Mouse (Mus musculus) stomach, embryonic 15.5 days (tissue): Measurements from ENCODE around the gene Slc23a4. TPM values are rescaled to one million over a fixed set of nuclear protein-coding genes. Genes with fewer than 3 reads are reported as not detected.

Experiments used
- ATAC-seq: fragments of 200-750 bp; cut with Nextera tagmentation; 2 replicates; pipeline ENCODE4 v1.8.0; 2017; ENCODE audit warnings: low read depth, moderate number of reproducible peaks, moderate TSS enrichment; ENCODE audit not compliant: insufficient read depth, low FRiP score
- H3K27ac ChIP-seq: fragments of 300-500 bp; sonication (generic); 2 replicates; pipeline ENCODE4 v1.5.1; 2015; ENCODE audit warnings: mild to moderate bottlenecking, inconsistent platforms
- H3K27me3 ChIP-seq: fragments of 300-500 bp; sonication (generic); replicated peaks from 2 replicates; pipeline ENCODE4 v1.6.1; 2015; ENCODE audit warnings: inconsistent platforms
- H3K36me3 ChIP-seq: fragments of 300-500 bp; sonication (generic); 2 replicates; pipeline ENCODE4 v1.6.1; 2015; ENCODE audit warnings: inconsistent platforms
- H3K4me1 ChIP-seq: fragments of 300-500 bp; sonication (generic); 2 replicates; pipeline ENCODE4 v1.6.1; 2015; ENCODE audit warnings: inconsistent platforms
- H3K4me2 ChIP-seq: fragments of 300-500 bp; sonication (generic); 2 replicates; pipeline ENCODE4 v1.6.1; 2015; ENCODE audit warnings: mild to moderate bottlenecking, inconsistent platforms
- H3K4me3 ChIP-seq: fragments of 300-500 bp; sonication (generic); replicated peaks from 2 replicates; pipeline ENCODE4 v1.5.1; 2015; ENCODE audit warnings: inconsistent platforms
- H3K9ac ChIP-seq: fragments of 300-500 bp; sonication (generic); 2 replicates; pipeline ENCODE4 v1.6.1; 2015; ENCODE audit warnings: inconsistent platforms
- H3K9me3 ChIP-seq: fragments of 300-500 bp; sonication (generic); 2 replicates; pipeline ENCODE4 v1.6.1; 2016; ENCODE audit warnings: inconsistent platforms
- WGBS: fragments of 180-500 bp; shearing (Covaris S2); methylation state at CpG from one replicate; pipeline ENCODE4 v1.1.7; 2015; 5-methylcytosine and 5-hydroxymethylcytosine counted together
- polyA plus RNA-seq: library from polyadenylated mRNA; unstranded; fragments of >200 nt; fragmentation: Nextera tagmentation; extraction: Ambion mirVana; gene quantifications from 2 replicates; pipeline ENCODE4 v1.2.1, GENCODE M21; 2015

Gene Slc23a4
- polyA plus RNA-seq, 1 experiment from 2014 or later = 4.0 TPM

DNA sequence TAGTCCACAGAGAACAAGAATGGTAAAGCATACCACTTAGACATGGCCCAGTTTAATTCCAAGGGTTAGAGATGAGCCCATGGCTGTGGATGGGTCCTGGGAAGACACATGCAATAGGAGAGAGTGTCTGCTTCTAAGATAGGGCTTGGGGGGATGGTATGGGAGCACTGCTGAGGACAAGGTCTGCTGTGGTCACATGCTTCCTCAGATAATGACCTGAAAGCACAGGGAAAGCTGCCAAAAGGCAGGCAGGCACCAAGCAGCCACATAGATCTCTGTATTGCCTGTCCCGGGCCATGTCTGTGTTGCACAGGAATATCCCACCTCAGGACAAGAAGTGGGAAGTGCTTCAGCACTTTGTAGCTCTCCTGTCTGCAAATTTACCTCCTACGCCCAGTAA, 89.1 kb downstream of the Slc23a4 start:
- Histone ChIP-seq H3K9ac (no peak overlapping the region), H3K27ac (no peak overlapping the region), H3K9me3 (no peaks in the 10 kb centered on the region), H3K4me1 (peaks cover 6% of the 10 kb centered on the region; the same call in 1 of the 2 replicates), H3K4me3 (no peak overlapping the region), H3K36me3 (peaks cover 14% of the 10 kb centered on the region), H3K27me3 (no peaks in the 10 kb centered on the region), H3K4me2 (no peak overlapping the region)
- no peak for ATAC-seq
- WGBS = 86% methylated on average over 2 of the region's 2 CpGs

DNA sequence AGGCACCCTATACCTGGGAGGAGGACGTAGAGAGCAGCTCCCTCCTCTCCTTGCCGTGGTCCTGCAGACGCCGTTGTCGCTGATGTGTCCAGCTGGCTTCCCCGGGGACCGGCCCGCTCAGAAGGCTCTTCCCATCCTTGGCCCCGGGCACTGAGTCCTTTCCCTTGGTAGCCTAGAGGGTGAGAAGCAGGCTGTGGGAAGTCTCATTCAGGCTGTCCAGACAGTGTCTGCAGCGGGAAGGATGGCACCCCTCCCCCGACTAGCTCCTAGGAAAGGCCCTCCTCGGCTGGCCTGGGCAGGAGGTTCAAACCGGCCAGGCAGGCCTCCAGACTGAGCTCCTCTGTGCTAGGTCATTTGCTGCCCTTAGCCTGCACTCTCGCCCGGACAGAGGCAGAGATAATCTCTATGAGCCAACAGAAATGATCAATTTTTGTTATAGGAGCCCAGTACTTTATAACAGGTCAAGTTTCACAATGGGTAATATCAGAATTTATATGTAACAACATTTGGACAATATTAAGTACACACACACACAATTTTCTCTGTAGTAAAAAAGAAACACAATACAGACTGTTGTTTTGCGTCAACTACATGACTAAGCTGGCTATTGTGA, 91.9 kb downstream of the Slc23a4 start:
- no peaks in the 10 kb centered on the region for H3K9me3 ChIP-seq
- no peaks in the 10 kb centered on the region for H3K27me3 ChIP-seq
- no peak overlapping the region for H3K4me3 ChIP-seq
- no peak overlapping the region for H3K4me2 ChIP-seq
- H3K9ac ChIP-seq = no peak overlapping the region
- H3K36me3 ChIP-seq = peaks cover 19% of the 10 kb centered on the region
- no peak overlapping the region for H3K27ac ChIP-seq
- no peak for ATAC-seq
- WGBS = 64% methylated on average over 16 of the region's 16 CpGs
- no peaks in the 10 kb centered on the region for H3K4me1 ChIP-seq

GRCm38 (mm10) chr6:34895569-34895968, 92.6 kb downstream of the Slc23a4 start:
- Histone ChIP-seq H3K27me3 (no peaks in the 10 kb centered on the region), H3K4me2 (no peak overlapping the region), H3K27ac (no peak overlapping the region), H3K4me1 (no peaks in the 10 kb centered on the region), H3K36me3 (peaks cover 19% of the 10 kb centered on the region), H3K9me3 (no peaks in the 10 kb centered on the region), H3K9ac (no peak overlapping the region), H3K4me3 (no peak overlapping the region)
- ATAC-seq = no peak
- WGBS = 85% methylated on average over 7 of the region's 7 CpGs

Other genes starting within 250 kb of the Slc23a4 start
- 6.6 and 6.9 TPM in 2 replicates for gene Agbl3, start 208.0 kb downstream of the Slc23a4 start, polyA plus RNA-seq
- 1.8 and 2.5 TPM in 2 replicates for gene Tmem140, start 125.3 kb downstream of the Slc23a4 start, polyA plus RNA-seq
- gene Cyren, start 110.3 kb downstream of the Slc23a4 start, polyA plus RNA-seq = 12.5 and 12.6 TPM in 2 replicates
- gene Wdr91, start 77.5 kb downstream of the Slc23a4 start, polyA plus RNA-seq = 9.0 and 9.1 TPM in 2 replicates
- gene Stra8, start 68.2 kb downstream of the Slc23a4 start, polyA plus RNA-seq = not detected in 2 replicates
- gene Cnot4, start 145.3 kb upstream of the Slc23a4 start, polyA plus RNA-seq = 22.7 and 25.4 TPM in 2 replicates
- gene Nup205, start 189.0 kb upstream of the Slc23a4 start, polyA plus RNA-seq = 29.2 and 29.9 TPM in 2 replicates